Mouse (Mus musculus) E14TG2a.4 (cell line): ENCODE data around the gene Gm45808.

Experiments
- CTCF ChIP-seq: conservative IDR thresholded peaks from 2 replicates; pipeline ENCODE4 v1.5.1; 2014; ENCODE audit warnings: low read length
- NANOG ChIP-seq: IDR thresholded peaks from 2 replicates; pipeline ENCODE4 v1.6.1; 2014; ENCODE audit warnings: borderline replicate concordance, low read length, mixed read lengths
- POU5F1 ChIP-seq: IDR thresholded peaks from 2 replicates; pipeline ENCODE4 v1.6.1; 2014; ENCODE audit warnings: low read length, borderline replicate concordance

DNA sequence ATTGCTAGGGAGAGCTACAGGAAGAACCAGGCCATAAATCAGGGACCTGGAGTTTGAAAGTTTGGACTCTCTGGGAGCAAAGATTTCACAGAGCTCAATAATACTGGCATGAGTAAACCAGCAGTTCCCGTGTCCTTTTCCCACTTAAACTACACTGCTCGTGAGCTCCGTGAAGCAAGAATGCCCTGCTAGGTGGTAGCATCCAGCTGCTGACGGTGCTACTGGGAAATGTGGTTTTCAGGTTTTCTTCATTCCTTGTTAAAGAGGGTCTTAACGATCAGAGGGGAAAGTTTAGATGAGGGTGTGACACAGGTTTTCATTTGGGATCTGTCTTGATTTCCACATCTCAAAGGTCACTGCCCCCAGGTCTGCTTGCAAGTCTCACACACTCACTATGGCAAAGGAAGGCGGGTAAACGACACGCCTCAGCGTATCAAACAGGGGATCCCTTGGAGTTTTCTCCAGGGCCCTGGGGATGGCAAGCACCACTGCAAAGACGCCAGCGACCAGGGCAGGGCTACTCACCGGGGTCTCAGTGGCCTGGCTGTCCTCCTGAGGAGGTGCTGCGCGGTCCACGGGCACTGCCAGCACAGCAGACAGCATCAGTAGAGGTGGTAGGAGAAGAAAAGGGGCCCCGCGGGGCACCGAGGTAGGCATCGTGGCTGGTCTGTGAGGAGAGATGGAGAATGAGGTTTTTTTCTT is 22.7 kb upstream of the Gm45808 start:
- TF ChIP-seq POU5F1 = no peak
- TF ChIP-seq CTCF = no peak
- TF ChIP-seq NANOG = no peak
